Mouse (Mus musculus): ENCODE results near the gene Gm13090. TPM values are rescaled to one million over a fixed set of nuclear protein-coding genes. Genes with fewer than 3 reads are reported as not detected.

The Gm13090 gene
- polyA plus RNA-seq, 1 experiment from 2014 or later = not detected

- no peaks in the 10 kb centered on the region for H3K36me3 ChIP-seq
- H3K9me3 ChIP-seq = 0 out of 2 replicates have a peak, but pooled peaks cover 5% of the 10 kb centered on the region
- WGBS = 91% methylated on average over 11 of the region's 11 CpGs
- H3K27me3 ChIP-seq = peaks cover 24% of the 10 kb centered on the region
- ATAC-seq (ENCODE audit: insufficient number of reproducible peaks, insufficient read depth, low FRiP score, low TSS enrichment, low read depth) = no peak
- peaks cover 14% of the 10 kb centered on the region; the same call in 1 of the 2 replicates for H3K4me1 ChIP-seq (replicated peaks)
- H3K27ac ChIP-seq = no peak overlapping the region
- H3K4me3 ChIP-seq (replicated peaks) = no peak overlapping the region
- no peak overlapping the region for H3K9ac ChIP-seq (replicated peaks)
- no peak overlapping the region for H3K4me2 ChIP-seq
Observed at GRCm38 (mm10) chr4:151103646-151104045, 14.3 kb downstream of the Gm13090 start.

- no peak overlapping the region for H3K9ac ChIP-seq (replicated peaks)
- H3K27me3 ChIP-seq = peaks cover 29% of the 10 kb centered on the region
- H3K9me3 ChIP-seq = 0 out of 2 replicates have a peak, but pooled peaks cover 5% of the 10 kb centered on the region
- H3K4me2 ChIP-seq = no peak overlapping the region
- no peak overlapping the region for H3K27ac ChIP-seq
- no peaks in the 10 kb centered on the region for H3K36me3 ChIP-seq
- WGBS = 88% methylated on average over 10 of the region's 10 CpGs
- no peak overlapping the region for H3K4me3 ChIP-seq (replicated peaks)
- ATAC-seq (ENCODE audit: insufficient number of reproducible peaks, insufficient read depth, low FRiP score, low TSS enrichment, low read depth) = no peak
- H3K4me1 ChIP-seq (replicated peaks) = peaks cover 17% of the 10 kb centered on the region; the same call in 1 of the 2 replicates
Observed at GRCm38 (mm10) chr4:151104147-151104546, 14.8 kb downstream of the Gm13090 start.

GRCm38 (mm10) chr4:151105886-151106285, 16.5 kb downstream of the Gm13090 start:
- 0 out of 2 replicates have a peak, but pooled peaks cover 5% of the 10 kb centered on the region for H3K9me3 ChIP-seq
- H3K27ac ChIP-seq = no peak overlapping the region
- H3K4me2 ChIP-seq = no peak overlapping the region
- WGBS = 76% methylated on average over 6 of the region's 6 CpGs
- no peak for ATAC-seq (ENCODE audit: insufficient number of reproducible peaks, insufficient read depth, low FRiP score, low TSS enrichment, low read depth)
- H3K9ac ChIP-seq (replicated peaks) = no peak overlapping the region
- H3K27me3 ChIP-seq = peaks cover 47% of the 10 kb centered on the region
- peaks cover 17% of the 10 kb centered on the region; the same call in 1 of the 2 replicates for H3K4me1 ChIP-seq (replicated peaks)
- H3K36me3 ChIP-seq = no peaks in the 10 kb centered on the region
- H3K4me3 ChIP-seq (replicated peaks) = no peak overlapping the region

GRCm38 (mm10) chr4:151106468-151106867, 17.1 kb downstream of the Gm13090 start:
- Histone ChIP-seq H3K27ac (no peak overlapping the region), H3K4me1 (replicated peaks) (peaks cover 17% of the 10 kb centered on the region; the same call in 1 of the 2 replicates), H3K9me3 (0 out of 2 replicates have a peak, but pooled peaks cover 5% of the 10 kb centered on the region), H3K36me3 (no peaks in the 10 kb centered on the region), H3K4me3 (replicated peaks) (no peak overlapping the region), H3K27me3 (peaks cover 53% of the 10 kb centered on the region), H3K4me2 (no peak overlapping the region), H3K9ac (replicated peaks) (no peak overlapping the region)
- WGBS = 39% methylated on average over 10 of the region's 10 CpGs
- ATAC-seq (ENCODE audit: insufficient number of reproducible peaks, insufficient read depth, low FRiP score, low TSS enrichment, low read depth) = no peak

GRCm38 (mm10) chr4:151107131-151108001, 18.0 kb downstream of the Gm13090 start:
- peak overlapping the region; percentile 100 for H3K4me2 ChIP-seq
- H3K36me3 ChIP-seq = no peaks in the 10 kb centered on the region
- 0 out of 2 replicates have a peak, but pooled peaks cover 2% of the 10 kb centered on the region for H3K9me3 ChIP-seq
- peak overlapping the region; percentile 64 for H3K9ac ChIP-seq (replicated peaks)
- peak overlapping the region; percentile 68 for H3K4me3 ChIP-seq (replicated peaks)
- H3K27ac ChIP-seq = no peak overlapping the region
- 4% methylated on average over 60 of the region's 60 CpGs for WGBS
- peaks cover 17% of the 10 kb centered on the region; the same call in 1 of the 2 replicates for H3K4me1 ChIP-seq (replicated peaks)
- peaks cover 54% of the 10 kb centered on the region for H3K27me3 ChIP-seq
- no peak; the same call in 1 of the 2 replicates for ATAC-seq (ENCODE audit: insufficient number of reproducible peaks, insufficient read depth, low FRiP score, low TSS enrichment, low read depth)

- Histone ChIP-seq H3K27me3 (peaks cover 54% of the 10 kb centered on the region), H3K36me3 (no peaks in the 10 kb centered on the region), H3K4me2 (peak overlapping the region; percentile 100), H3K9me3 (no peaks in the 10 kb centered on the region), H3K27ac (no peak overlapping the region), H3K4me1 (replicated peaks) (peaks cover 17% of the 10 kb centered on the region; the same call in 1 of the 2 replicates), H3K4me3 (replicated peaks) (peak overlapping the region; percentile 68), H3K9ac (replicated peaks) (peak overlapping the region; percentile 64)
- peak; percentile 98 for ATAC-seq (ENCODE audit: insufficient number of reproducible peaks, insufficient read depth, low FRiP score, low TSS enrichment, low read depth)
- WGBS = under 1% methylated on average over 99 of the region's 101 CpGs
Observed at GRCm38 (mm10) chr4:151108028-151108771, 18.8 kb downstream of the Gm13090 start.

GRCm38 (mm10) chr4:151108834-151109241, 19.5 kb downstream of the Gm13090 start:
- H3K4me2 ChIP-seq = peak overlapping the region; percentile 100
- H3K9ac ChIP-seq (replicated peaks) = peak overlapping the region; percentile 64
- no peak for ATAC-seq (ENCODE audit: insufficient number of reproducible peaks, insufficient read depth, low FRiP score, low TSS enrichment, low read depth)
- no peak overlapping the region for H3K27ac ChIP-seq
- no peaks in the 10 kb centered on the region for H3K9me3 ChIP-seq
- H3K27me3 ChIP-seq = peaks cover 54% of the 10 kb centered on the region
- no peaks in the 10 kb centered on the region for H3K36me3 ChIP-seq
- H3K4me1 ChIP-seq (replicated peaks) = peaks cover 17% of the 10 kb centered on the region; the same call in 1 of the 2 replicates
- WGBS = 5% methylated on average over 19 of the region's 20 CpGs
- H3K4me3 ChIP-seq (replicated peaks) = peak overlapping the region; percentile 68

GRCm38 (mm10) chr4:151111226-151111625, 21.9 kb downstream of the Gm13090 start:
- H3K36me3 ChIP-seq = no peaks in the 10 kb centered on the region
- no peak for ATAC-seq (ENCODE audit: insufficient number of reproducible peaks, insufficient read depth, low FRiP score, low TSS enrichment, low read depth)
- H3K27me3 ChIP-seq = peaks cover 50% of the 10 kb centered on the region
- no peak overlapping the region for H3K4me2 ChIP-seq
- H3K9me3 ChIP-seq = no peaks in the 10 kb centered on the region
- 62% methylated on average over 8 of the region's 8 CpGs for WGBS
- H3K9ac ChIP-seq (replicated peaks) = no peak overlapping the region
- no peak overlapping the region for H3K4me3 ChIP-seq (replicated peaks)
- no peak overlapping the region for H3K27ac ChIP-seq
- H3K4me1 ChIP-seq (replicated peaks) = peaks cover 14% of the 10 kb centered on the region; the same call in 1 of the 2 replicates

GRCm38 (mm10) chr4:151114574-151114973, 25.2 kb downstream of the Gm13090 start:
- no peak overlapping the region for H3K4me2 ChIP-seq
- ATAC-seq (ENCODE audit: insufficient number of reproducible peaks, insufficient read depth, low FRiP score, low TSS enrichment, low read depth) = no peak
- no peak overlapping the region for H3K4me3 ChIP-seq (replicated peaks)
- no peak overlapping the region for H3K27ac ChIP-seq
- H3K4me1 ChIP-seq (replicated peaks) = no peaks in the 10 kb centered on the region
- H3K9ac ChIP-seq (replicated peaks) = no peak overlapping the region
- no peaks in the 10 kb centered on the region for H3K9me3 ChIP-seq
- no peaks in the 10 kb centered on the region for H3K36me3 ChIP-seq
- peaks cover 21% of the 10 kb centered on the region for H3K27me3 ChIP-seq
- WGBS = 84% methylated on average over 7 of the region's 7 CpGs

GRCm38 (mm10) chr4:151118883-151119282, 29.5 kb downstream of the Gm13090 start:
- ATAC-seq (ENCODE audit: insufficient number of reproducible peaks, insufficient read depth, low FRiP score, low TSS enrichment, low read depth) = no peak
- Histone ChIP-seq H3K27me3 (no peaks in the 10 kb centered on the region), H3K9ac (replicated peaks) (no peak overlapping the region), H3K4me3 (replicated peaks) (no peak overlapping the region), H3K27ac (no peak overlapping the region), H3K9me3 (no peaks in the 10 kb centered on the region), H3K4me2 (no peak overlapping the region), H3K36me3 (peaks cover 6% of the 10 kb centered on the region; the same call in 1 of the 2 replicates), H3K4me1 (replicated peaks) (no peaks in the 10 kb centered on the region)
- 84% methylated on average over 3 of the region's 3 CpGs for WGBS

Data from limb, embryonic 12.5 days (tissue).